Comparison of ENCODE assay signal across 8 mouse cellular contexts in genomic region chr5:120566101-120566500, GRCm38 (mm10). TPM values are rescaled to one million over a fixed set of nuclear protein-coding genes. Genes with fewer than 3 reads are reported as not detected.
DNase-seq lines count a peak whose midpoint lies in the region; ATAC-seq and TF ChIP-seq lines count a peak whose summit lies in the region.

No protein-coding gene starts in this region.

- ATAC-seq in forebrain, embryonic 15.5 days (replicated peaks) = peak; percentile 82
- no peak for ATAC-seq in intestine, postnatal 0 days
- ATAC-seq in activated CD4-positive, CD25-positive, alpha-beta regulatory T cell, adult 4 months = no peak

- no peak overlapping the region for H3K4me2 ChIP-seq in forebrain, embryonic 15.5 days (replicated peaks)
- no peak overlapping the region for H3K4me2 ChIP-seq in intestine, postnatal 0 days (replicated peaks; ENCODE audit: low read depth)

- no peaks in the 10 kb centered on the region for H3K27me3 ChIP-seq in forebrain, embryonic 15.5 days
- H3K27me3 ChIP-seq in intestine, postnatal 0 days (replicated peaks; ENCODE audit: control insufficient read depth, insufficient read depth, low read length) = no peaks in the 10 kb centered on the region

- peak overlapping the region; percentile 57 for H3K27ac ChIP-seq in brown adipose tissue, adult 24 weeks (replicated peaks; ENCODE audit: low read depth, low read length)
- peak overlapping the region; percentile 90 for H3K27ac ChIP-seq in forebrain, embryonic 15.5 days (replicated peaks)
- 0 out of 2 replicates have a peak overlapping the region, but pooled peaks have one; percentile 15 for H3K27ac ChIP-seq in intestine, postnatal 0 days (ENCODE audit: low read depth, low read length)

- no peaks in the 10 kb centered on the region for H3K36me3 ChIP-seq in forebrain, embryonic 15.5 days
- H3K36me3 ChIP-seq in intestine, postnatal 0 days (ENCODE audit: control insufficient read depth, insufficient read depth) = no peaks in the 10 kb centered on the region; the same call in 1 of the 2 replicates

- no peak for TF ChIP-seq CTCF in intestine, postnatal 0 days (IDR thresholded peaks at IDR 0.05; ENCODE audit: low read depth)

- no peak overlapping the region for H3K4me3 ChIP-seq in brown adipose tissue, adult 24 weeks (ENCODE audit: insufficient read depth, low read depth, low read length)
- no peak overlapping the region for H3K4me3 ChIP-seq in forebrain, embryonic 15.5 days
- H3K4me3 ChIP-seq in intestine, postnatal 0 days (ENCODE audit: low read depth, low read length) = no peak overlapping the region

- no peaks in the 10 kb centered on the region for H3K9me3 ChIP-seq in forebrain, embryonic 15.5 days
- no peaks in the 10 kb centered on the region for H3K9me3 ChIP-seq in intestine, postnatal 0 days (ENCODE audit: control insufficient read depth)

- 0 out of 2 replicates have a peak overlapping the region, but pooled peaks have one; percentile 24 for H3K9ac ChIP-seq in forebrain, embryonic 15.5 days (replicated peaks)
- no peak overlapping the region for H3K9ac ChIP-seq in intestine, postnatal 0 days (ENCODE audit: low read depth, low read length)

- H3K4me1 ChIP-seq in brown adipose tissue, adult 24 weeks (ENCODE audit: control insufficient read depth, insufficient read depth, insufficient read length, low read length) = peaks cover 53% of the 10 kb centered on the region
- peaks cover 75% of the 10 kb centered on the region for H3K4me1 ChIP-seq in forebrain, embryonic 15.5 days
- H3K4me1 ChIP-seq in intestine, postnatal 0 days (replicated peaks; ENCODE audit: control insufficient read depth, insufficient read depth, low read length) = peaks cover 20% of the 10 kb centered on the region

- peak; percentile 78 for DNase-seq in layer of hippocampus, adult 9-11 months
- no peak for DNase-seq in layer of hippocampus, adult 11-12 months (ENCODE audit: low spot score)
- DNase-seq in lung, postnatal 4 days = peak; percentile 52
- no peak for DNase-seq in thymus, postnatal 10 days (ENCODE audit: low spot score in 2 of 2)

- WGBS in forebrain, embryonic 15.5 days = 5% methylated on average over 5 of the region's 5 CpGs
- WGBS in intestine, postnatal 0 days = 75% methylated on average over 5 of the region's 5 CpGs

RNA-seq across cellular contexts. Expression of gene Tpcn1, which starts 22.4 kb away (rescaled TPM):
- polyA plus RNA-seq in brown adipose tissue, adult 24 weeks (2012; ENCODE audit: insufficient read depth, insufficient read length, missing spikeins) = 28.6 and 39.1 TPM in 2 replicates
- polyA plus RNA-seq in forebrain, embryonic 15.5 days (2015; fragmentation: Nextera tagmentation; extraction: Ambion mirVana) = 17.4 and 19.9 TPM in 2 replicates
- 31.5 and 35.6 TPM in 2 replicates for polyA plus RNA-seq in intestine, postnatal 0 days (2015; fragmentation: Nextera tagmentation; extraction: Ambion mirVana)
- polyA plus RNA-seq in activated CD4-positive, CD25-positive, alpha-beta regulatory T cell, adult 4 months (2017; shearing (Covaris generic)) = 10 to 100 TPM; 10.9 to 13.0 TPM

RNA-seq across cellular contexts. Expression of gene Iqcd, which starts 22.7 kb away (rescaled TPM):
- polyA plus RNA-seq in brown adipose tissue, adult 24 weeks (2012; ENCODE audit: insufficient read depth, insufficient read length, missing spikeins) = not detected in 2 replicates
- 1.5 and 2.1 TPM in 2 replicates for polyA plus RNA-seq in forebrain, embryonic 15.5 days (2015; fragmentation: Nextera tagmentation; extraction: Ambion mirVana)
- polyA plus RNA-seq in intestine, postnatal 0 days (2015; fragmentation: Nextera tagmentation; extraction: Ambion mirVana) = 0.30 and 0.47 TPM in 2 replicates
- polyA plus RNA-seq in activated CD4-positive, CD25-positive, alpha-beta regulatory T cell, adult 4 months (2017; shearing (Covaris generic)) = under 1 TPM; 0.41 to 0.70 TPM

RNA-seq across cellular contexts. Expression of gene Rita1, which starts 46.3 kb away (rescaled TPM):
- polyA plus RNA-seq in brown adipose tissue, adult 24 weeks (2012; ENCODE audit: insufficient read depth, insufficient read length, missing spikeins) = 11.3 and 15.3 TPM in 2 replicates
- 22.4 and 23.0 TPM in 2 replicates for polyA plus RNA-seq in forebrain, embryonic 15.5 days (2015; fragmentation: Nextera tagmentation; extraction: Ambion mirVana)
- 6.1 and 7.5 TPM in 2 replicates for polyA plus RNA-seq in intestine, postnatal 0 days (2015; fragmentation: Nextera tagmentation; extraction: Ambion mirVana)
- polyA plus RNA-seq in activated CD4-positive, CD25-positive, alpha-beta regulatory T cell, adult 4 months (2017; shearing (Covaris generic)) = 1 to 10 TPM; 1.1 to 2.4 TPM

RNA-seq across cellular contexts. Expression of gene Ddx54, which starts 46.4 kb away (rescaled TPM):
- 10.3 and 13.0 TPM in 2 replicates for polyA plus RNA-seq in brown adipose tissue, adult 24 weeks (2012; ENCODE audit: insufficient read depth, insufficient read length, missing spikeins)
- 46.9 and 49.0 TPM in 2 replicates for polyA plus RNA-seq in forebrain, embryonic 15.5 days (2015; fragmentation: Nextera tagmentation; extraction: Ambion mirVana)
- polyA plus RNA-seq in intestine, postnatal 0 days (2015; fragmentation: Nextera tagmentation; extraction: Ambion mirVana) = 19.9 and 20.9 TPM in 2 replicates
- polyA plus RNA-seq in activated CD4-positive, CD25-positive, alpha-beta regulatory T cell, adult 4 months (2017; shearing (Covaris generic)) = 10 to 100 TPM; 11.7 to 18.4 TPM

RNA-seq across cellular contexts. Expression of gene Slc8b1, which starts 55.1 kb away (rescaled TPM):
- polyA plus RNA-seq in brown adipose tissue, adult 24 weeks (2012; ENCODE audit: insufficient read depth, insufficient read length, missing spikeins) = 4.3 and 5.7 TPM in 2 replicates
- polyA plus RNA-seq in forebrain, embryonic 15.5 days (2015; fragmentation: Nextera tagmentation; extraction: Ambion mirVana) = 2.2 and 2.4 TPM in 2 replicates
- 4.1 and 4.4 TPM in 2 replicates for polyA plus RNA-seq in intestine, postnatal 0 days (2015; fragmentation: Nextera tagmentation; extraction: Ambion mirVana)
- polyA plus RNA-seq in activated CD4-positive, CD25-positive, alpha-beta regulatory T cell, adult 4 months (2017; shearing (Covaris generic)) = 1 to 10 TPM; 4.7 to 7.2 TPM

Comparison
In these comparisons a context has a peak if more than half of its experiments do, and no peak if none do; other contexts are left out.
1. DNase-seq: peak in layer of hippocampus, adult 9-11 months (single experiment) and lung, postnatal 4 days (2 of 2); none in layer of hippocampus, adult 11-12 months (single experiment) and thymus, postnatal 10 days (0 of 2).
2. H3K27ac ChIP-seq: peak in every context shown above with its lines; median percentile 90 in forebrain, embryonic 15.5 days; 57 in brown adipose tissue, adult 24 weeks; 15 in intestine, postnatal 0 days.